Mouse (Mus musculus): ENCODE measurements around the gene Mafk.
A peak's percentile ranks its signal among the peaks of the same experiment; 100 is the strongest.

The Mafk gene

DNA sequence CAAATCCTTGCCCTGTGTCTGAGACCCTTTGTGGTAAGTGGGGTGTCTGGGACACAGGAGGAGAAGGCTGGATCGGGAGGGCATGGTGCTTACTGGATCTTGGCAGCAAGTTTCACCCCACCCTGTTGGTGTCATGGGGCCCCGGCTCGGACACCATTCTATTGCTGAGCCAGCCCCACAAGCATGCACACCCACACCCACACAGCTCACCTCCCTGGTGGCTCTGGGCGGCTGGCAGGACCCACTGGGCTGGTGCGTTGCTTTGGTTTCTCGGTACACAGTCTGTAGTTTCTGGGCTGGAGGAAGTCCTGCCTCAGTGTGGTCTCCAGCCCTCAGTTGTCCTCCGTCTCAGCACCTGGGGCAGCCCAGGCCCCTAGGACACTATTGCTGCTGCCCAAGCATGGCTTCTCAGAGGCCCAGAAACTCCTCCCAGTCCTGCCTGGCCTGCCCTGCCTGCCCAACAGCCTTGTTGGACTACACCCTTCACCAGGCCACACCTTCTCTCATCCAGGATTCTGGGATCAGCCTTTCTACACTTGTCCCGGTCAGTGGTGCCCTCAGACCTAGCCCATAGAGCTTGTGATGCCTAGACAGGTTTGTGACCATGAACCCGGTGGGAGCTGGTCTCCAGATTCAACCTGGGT lies 28.3 kb downstream of the Mafk start, which contains the start of gene Tmem184a:
Tmem184a (minus strand) TSS at position 380 of the 644 bp plus-strand sequence.
- no peak for DNase-seq

DNA sequence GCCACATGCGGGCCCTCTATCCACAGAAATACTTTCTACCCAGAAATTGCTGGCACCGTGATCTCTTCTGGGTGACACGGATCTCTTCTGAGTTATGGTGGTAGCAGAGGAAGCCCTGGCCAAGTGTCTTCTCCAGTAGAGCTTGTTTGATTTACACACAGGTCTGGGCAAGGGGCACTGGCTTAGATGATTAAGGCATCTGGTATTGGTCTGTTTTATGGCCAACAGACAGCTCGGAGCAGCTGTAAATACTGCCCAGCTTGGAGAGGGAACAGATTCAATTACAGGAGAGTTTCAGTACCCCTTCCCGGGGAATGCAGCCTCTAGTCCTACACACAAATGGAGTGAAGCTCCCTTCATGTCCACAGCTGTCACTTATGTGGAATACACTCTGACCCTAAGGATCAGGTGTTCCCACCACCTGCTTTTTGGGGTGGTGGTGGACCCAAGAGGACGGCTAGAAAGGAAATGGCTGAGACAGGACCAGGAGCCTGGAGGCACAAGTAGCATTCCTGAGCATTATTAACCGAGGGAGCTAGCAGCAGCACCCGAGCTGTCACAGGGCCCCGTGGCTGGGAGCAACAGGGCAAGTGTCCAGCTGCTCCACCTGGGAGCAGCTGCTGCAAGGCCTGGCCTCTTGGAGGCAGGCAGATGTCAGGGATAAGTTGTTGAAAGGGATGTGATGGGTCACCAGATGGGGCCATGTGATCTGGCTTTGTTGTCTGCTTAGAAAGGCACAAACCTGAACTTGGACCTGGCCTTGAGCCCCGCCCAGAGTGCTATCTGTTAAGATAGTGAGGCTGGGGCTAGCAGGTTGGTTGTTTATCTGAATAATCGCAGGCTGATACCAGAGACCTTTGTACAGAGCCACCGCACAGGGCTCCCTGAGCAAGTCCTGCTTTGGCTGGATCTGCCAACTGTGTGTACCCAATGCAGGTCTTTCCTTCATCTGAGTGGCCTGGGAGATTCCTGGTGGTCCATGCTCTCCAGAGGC lies 30.4 kb downstream of the Mafk start:
- no peak for DNase-seq

DNA sequence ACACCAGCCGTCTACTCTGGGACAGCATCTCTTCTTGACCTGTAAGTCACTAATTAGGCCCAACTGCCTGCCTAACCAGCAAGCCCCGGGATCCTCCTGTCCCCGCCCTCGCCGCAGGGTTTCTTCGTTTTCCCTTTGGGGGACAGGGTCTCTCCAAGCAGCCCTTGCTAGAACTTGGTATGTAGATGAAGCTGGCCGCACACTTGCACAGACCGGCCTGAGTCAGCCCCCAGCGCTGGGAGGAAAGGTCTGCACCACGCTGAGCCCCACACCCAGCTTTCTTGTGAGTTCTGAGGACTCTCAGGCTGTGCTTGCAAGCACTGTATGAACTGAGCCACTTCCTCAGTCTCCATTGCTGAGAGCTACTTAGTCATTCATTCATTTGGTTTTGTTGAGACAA lies 33.2 kb downstream of the Mafk start:
- DNase-seq, result no peak

DNA sequence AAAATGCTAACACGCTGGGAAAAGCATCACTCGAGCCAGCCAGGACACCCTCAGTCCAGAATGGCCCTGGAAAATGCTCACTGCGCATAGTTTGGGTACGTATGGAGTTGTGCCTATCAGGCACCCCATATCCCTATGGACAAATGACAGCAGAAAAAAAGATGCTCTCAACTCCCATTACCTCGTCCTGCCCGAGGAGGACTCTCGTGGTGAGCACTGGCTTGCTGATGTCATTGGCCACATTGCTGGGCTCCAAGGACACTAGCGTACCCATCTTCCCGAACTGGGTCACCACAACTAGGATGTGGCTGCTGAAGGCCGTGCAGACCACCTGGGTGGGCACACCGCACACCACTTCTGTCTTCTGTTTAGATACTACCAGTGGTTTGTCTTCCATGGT lies 34.6 kb downstream of the Mafk start:
- no peak for DNase-seq

DNA sequence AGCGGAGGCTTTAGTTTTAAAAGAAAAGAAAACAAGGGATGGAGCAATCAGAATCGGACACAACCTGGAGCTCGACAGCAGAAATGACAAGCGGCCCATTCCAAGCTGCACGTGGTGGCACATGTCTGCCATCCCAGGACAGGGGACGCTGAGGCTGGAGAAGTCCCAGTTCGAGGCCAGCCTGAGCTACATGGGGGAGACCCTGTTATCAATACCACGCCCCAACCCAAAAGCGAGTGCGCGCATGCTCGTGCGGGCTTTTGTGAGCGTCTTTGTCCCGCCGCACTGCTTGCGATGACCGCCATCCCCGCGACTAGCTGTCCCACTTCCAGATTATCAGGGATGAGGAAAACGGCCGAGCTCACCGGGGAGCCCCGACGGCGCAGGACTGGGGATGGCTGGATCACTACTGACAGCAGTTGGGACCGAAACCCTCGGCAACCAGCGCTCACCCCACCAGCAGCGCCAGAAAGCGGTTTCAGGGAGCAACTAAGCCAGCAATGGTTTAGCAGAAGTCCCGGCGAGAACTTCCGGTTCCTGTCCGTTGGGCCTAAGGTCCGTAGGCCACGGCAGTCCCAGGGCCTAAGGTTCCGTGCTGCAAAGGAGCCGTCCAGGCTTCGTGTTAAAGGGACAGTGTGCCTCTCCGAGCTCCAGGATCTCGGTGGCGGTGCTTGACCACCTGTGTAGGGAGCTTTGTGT lies 35.2 kb downstream of the Mafk start, which contains the start of the genes Gm26938 and Psmg3:
Gm26938 (minus strand) TSS at position 51 of the 699 bp plus-strand sequence.
Psmg3 (minus strand) TSS at position 529 of the 699 bp plus-strand sequence.
- peak; percentile 78 for DNase-seq

- DNase-seq, result no peak
These were observed 36.3 kb downstream of the Mafk start for GRCm38 (mm10) chr5:139827593-139827992.

GRCm38 (mm10) chr5:139829384-139829783 lies 38.1 kb downstream of the Mafk start:
- DNase-seq, result peak; percentile 25

GRCm38 (mm10) chr5:139830734-139831133 lies 39.4 kb downstream of the Mafk start:
- DNase-seq, result no peak

DNA sequence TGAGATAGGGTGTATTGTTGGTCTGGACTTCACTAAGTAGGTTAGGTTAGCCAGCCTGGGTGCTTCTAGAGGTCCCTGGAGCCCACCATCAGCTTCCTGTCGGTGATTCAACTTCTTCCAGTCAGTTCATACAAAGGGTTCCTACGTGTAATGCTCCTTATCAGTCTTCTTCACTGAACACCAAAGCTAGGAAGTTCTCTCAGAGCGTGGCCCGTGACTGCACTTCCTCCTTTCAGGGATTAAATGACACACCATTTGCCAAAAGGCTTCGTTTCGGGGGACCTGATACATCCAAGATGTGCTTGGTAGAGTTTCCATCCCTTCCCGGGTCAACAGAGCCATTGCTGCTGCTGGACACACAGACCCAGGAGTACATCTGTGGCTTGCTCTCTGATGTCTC lies 40.8 kb downstream of the Mafk start:
- DNase-seq, result no peak

DNA sequence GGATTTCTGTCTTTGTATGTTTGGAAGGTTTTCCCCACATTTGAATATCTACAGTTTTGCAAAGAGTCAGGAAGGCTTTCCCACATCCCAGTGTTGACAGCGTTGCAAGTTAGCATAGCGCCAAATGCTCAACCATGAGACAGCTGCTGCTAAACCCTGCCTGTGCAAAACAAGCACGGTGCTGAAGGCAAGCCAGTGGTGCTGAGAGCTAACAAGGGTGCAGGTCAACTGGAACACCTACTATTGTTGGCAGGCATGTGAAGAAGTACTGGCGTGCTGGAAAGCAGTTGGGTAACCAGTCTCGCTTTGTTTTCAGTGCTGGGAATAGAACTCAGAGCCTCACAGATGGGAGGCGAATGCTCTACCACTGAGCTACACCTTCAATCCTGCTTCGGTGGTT lies 44.4 kb downstream of the Mafk start:
- DNase-seq, result no peak

DNA sequence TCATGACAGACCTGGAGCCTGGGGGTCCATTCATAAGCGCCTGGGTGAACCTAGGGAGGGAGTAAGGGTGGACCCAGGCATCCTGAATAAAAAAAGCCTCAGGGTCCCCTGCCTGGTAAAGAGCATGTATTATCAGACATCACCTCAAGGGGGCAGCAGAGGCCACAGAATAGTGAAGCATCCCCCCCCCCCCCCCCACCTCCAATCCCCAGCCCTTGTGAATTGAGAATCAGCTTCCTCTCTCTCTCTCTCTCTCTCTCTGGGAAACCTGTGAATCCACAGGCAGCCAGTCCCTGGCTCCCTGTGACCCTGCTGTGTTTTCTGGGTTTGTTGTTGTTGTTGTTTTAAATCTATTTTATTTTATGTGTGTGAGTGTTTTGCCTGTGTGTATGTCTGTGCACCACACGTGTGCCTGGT lies 47.2 kb downstream of the Mafk start:
- peak; percentile 75 for DNase-seq

DNA sequence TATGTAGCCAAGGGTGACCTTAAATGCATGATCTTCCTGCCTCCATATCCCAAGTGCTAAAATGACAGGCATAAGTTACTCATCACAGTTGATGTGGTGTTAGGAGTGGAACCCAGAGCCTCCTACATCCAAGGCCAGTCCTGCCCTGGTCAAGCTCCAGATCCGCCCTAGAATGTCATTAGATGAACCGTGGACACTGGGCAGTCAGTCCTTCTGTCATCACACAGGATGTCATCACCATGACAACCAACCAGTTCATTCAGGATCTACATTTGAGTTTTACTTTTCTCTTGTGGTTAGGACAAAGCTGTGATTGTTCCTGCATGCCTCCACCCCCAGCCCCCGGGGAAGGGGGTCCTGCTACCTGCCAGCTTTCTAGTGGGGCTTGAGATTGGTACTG lies 47.8 kb downstream of the Mafk start:
- DNase-seq, result no peak

- DNase-seq, result no peak
These were observed 58.5 kb downstream of the Mafk start for GRCm38 (mm10) chr5:139849626-139850320.

All from right cerebral cortex, postnatal 14 days (tissue).